Mouse (Mus musculus) liver, embryonic 14.5 days (tissue): Measurements from ENCODE around the gene Nmrk1. TPM values are rescaled to one million over a fixed set of nuclear protein-coding genes. Genes with fewer than 3 reads are reported as not detected.

Experiments used
- ATAC-seq: fragments of 200-750 bp; cut with Nextera tagmentation; 2 replicates; pipeline ENCODE4 v1.8.0; 2017; ENCODE audit warnings: moderate number of reproducible peaks, mild to moderate bottlenecking, moderate library complexity; ENCODE audit not compliant: insufficient read depth
- DNase-seq, 3 experiments: peaks; one replicate each; pipeline ENCODE4 v3.0.0-alpha.2; 2012 to 2013; ENCODE audit warnings: low read depth in 3 of 3, low spot score in 3 of 3
- H3K27ac ChIP-seq: fragments of 300-500 bp; sonication (generic); 2 replicates; pipeline ENCODE4 v1.5.1; 2014; ENCODE audit warnings: moderate library complexity, mild to moderate bottlenecking, control low read depth, inconsistent platforms
- H3K27me3 ChIP-seq: fragments of 300-500 bp; sonication (generic); 2 replicates; pipeline ENCODE4 v1.6.1; 2014; ENCODE audit warnings: mild to moderate bottlenecking, low read length, moderate library complexity; ENCODE audit not compliant: control insufficient read depth, insufficient read depth
- H3K36me3 ChIP-seq: fragments of 300-500 bp; sonication (generic); replicated peaks from 2 replicates; pipeline ENCODE4 v1.6.1; 2014; ENCODE audit warnings: low read depth; ENCODE audit not compliant: control insufficient read depth, insufficient read depth
- H3K4me1 ChIP-seq, 2 experiments: fragments of 200-500 bp in 1 of 2; fragments of 300-500 bp in 1 of 2; sonication (generic) in 1 of 2; replicated peaks; 2 replicates each; pipeline ENCODE4 v1.6.1; 2012 to 2014; ENCODE audit warnings: antibody characterized with exemption in 1 of 2, inconsistent platforms in 1 of 2, low read length in 1 of 2; ENCODE audit not compliant: control insufficient read depth in 2 of 2, insufficient read depth in 2 of 2
- H3K4me2 ChIP-seq: fragments of 300-500 bp; sonication (generic); 2 replicates; pipeline ENCODE4 v1.6.1; 2014; ENCODE audit warnings: low read depth, mild to moderate bottlenecking, control low read depth, moderate library complexity
- H3K4me3 ChIP-seq, 2 experiments: fragments of 200-500 bp in 1 of 2; fragments of 300-500 bp in 1 of 2; sonication (generic) in 1 of 2; 2 replicates each; pipeline ENCODE4 v1.5.1; 2012 to 2014; ENCODE audit warnings: low read depth in 2 of 2, low read length in 2 of 2, mild to moderate bottlenecking in 2 of 2, control low read depth in 1 of 2, inconsistent platforms in 1 of 2, moderate library complexity in 1 of 2; ENCODE audit not compliant: insufficient read depth in 1 of 2
- H3K9ac ChIP-seq: fragments of 300-500 bp; sonication (generic); replicated peaks from 2 replicates; pipeline ENCODE4 v1.6.1; 2014; ENCODE audit warnings: mild to moderate bottlenecking, control low read depth, moderate library complexity
- H3K9me3 ChIP-seq: fragments of 300-500 bp; sonication (generic); 2 replicates; pipeline ENCODE4 v1.6.1; 2016; ENCODE audit warnings: low read length, mixed read lengths; ENCODE audit not compliant: control insufficient read depth
- CTCF ChIP-seq: IDR thresholded peaks from 2 replicates; pipeline ENCODE4 v1.5.1; 2016; ENCODE audit warnings: antibody characterized with exemption, low read depth, control low read depth
- EP300 ChIP-seq: IDR thresholded peaks from 2 replicates; pipeline ENCODE4 v1.6.1; 2016; ENCODE audit warnings: antibody characterized with exemption, low read depth
- WGBS: fragments of 180-500 bp; shearing (Covaris S2); extraction: QIAGEN DNeasy Blood & Tissue Kit; methylation state at CpG from one replicate; pipeline ENCODE4 v1.1.7; 2014; ENCODE audit not compliant: insufficient replicate concordance; 5-methylcytosine and 5-hydroxymethylcytosine counted together
- polyA plus RNA-seq, 2 experiments: library from polyadenylated mRNA; depleted of rRNA in 1 of 2; stranded (reverse) in 1 of 2; unstranded in 1 of 2; fragments of >200 nt; fragmentation: Nextera tagmentation in 1 of 2; extraction: Ambion mirVana in 1 of 2; gene quantifications; 2 replicates each; pipeline versions ENCODE4 v1.2.1 to v1.2.3; 2012 to 2014

The Nmrk1 gene
- polyA plus RNA-seq, 2 experiments: 2.6 to 3.5 TPM

DNA sequence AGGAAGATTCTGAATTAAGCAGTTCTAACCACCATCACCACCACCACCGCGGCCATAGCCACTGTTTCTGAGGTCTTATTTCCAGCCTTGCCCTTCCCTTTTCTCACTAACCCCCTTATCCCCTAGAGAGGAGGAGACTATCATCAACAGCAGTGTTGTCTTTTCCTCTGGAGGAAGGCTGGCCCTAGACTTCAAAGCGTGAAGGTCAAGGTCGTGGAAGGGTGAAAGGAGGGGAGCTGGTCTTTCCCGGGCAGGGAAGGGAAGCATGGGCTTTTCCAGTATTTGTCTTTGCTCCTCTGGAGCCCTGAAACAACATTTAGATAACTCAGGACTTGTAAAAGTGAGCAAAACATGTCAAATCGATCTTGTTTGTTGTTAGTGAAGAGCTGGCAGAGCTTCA lies 22.8 kb upstream of the Nmrk1 start:
- H3K36me3 ChIP-seq: no peaks in the 10 kb centered on the region
- DNase-seq: no peak
- H3K4me3 ChIP-seq: no peak overlapping the region
- no peak for TF ChIP-seq EP300
- TF ChIP-seq CTCF: no peak
- no peaks in the 10 kb centered on the region for H3K9me3 ChIP-seq
- no peak overlapping the region for H3K9ac ChIP-seq
- no peak overlapping the region for H3K27ac ChIP-seq
- H3K27me3 ChIP-seq: no peaks in the 10 kb centered on the region
- no peak for ATAC-seq
- peaks cover 0 to 5% of the 10 kb centered on the region in 2 experiments; a peak in 2 of 4 replicates for H3K4me1 ChIP-seq
- no peak overlapping the region for H3K4me2 ChIP-seq
- WGBS: 39% methylated on average over 6 of the region's 6 CpGs

- H3K27ac ChIP-seq: no peak overlapping the region
- H3K4me1 ChIP-seq: peaks cover 0 to 6% of the 10 kb centered on the region in 2 experiments; a peak in 1 of 4 replicates
- no peak for TF ChIP-seq EP300
- no peak for TF ChIP-seq CTCF
- no peak overlapping the region for H3K9ac ChIP-seq
- no peaks in the 10 kb centered on the region for H3K27me3 ChIP-seq
- H3K4me3 ChIP-seq: no peak overlapping the region
- H3K4me2 ChIP-seq: no peak overlapping the region
- ATAC-seq (no peak), DNase-seq (no peak)
- no peaks in the 10 kb centered on the region for H3K9me3 ChIP-seq
- no peaks in the 10 kb centered on the region for H3K36me3 ChIP-seq
- WGBS: 63% methylated on average over 7 of the region's 7 CpGs
Measured at GRCm38 (mm10) chr19:18614337-18614736, 17.4 kb upstream of the Nmrk1 start.

DNA sequence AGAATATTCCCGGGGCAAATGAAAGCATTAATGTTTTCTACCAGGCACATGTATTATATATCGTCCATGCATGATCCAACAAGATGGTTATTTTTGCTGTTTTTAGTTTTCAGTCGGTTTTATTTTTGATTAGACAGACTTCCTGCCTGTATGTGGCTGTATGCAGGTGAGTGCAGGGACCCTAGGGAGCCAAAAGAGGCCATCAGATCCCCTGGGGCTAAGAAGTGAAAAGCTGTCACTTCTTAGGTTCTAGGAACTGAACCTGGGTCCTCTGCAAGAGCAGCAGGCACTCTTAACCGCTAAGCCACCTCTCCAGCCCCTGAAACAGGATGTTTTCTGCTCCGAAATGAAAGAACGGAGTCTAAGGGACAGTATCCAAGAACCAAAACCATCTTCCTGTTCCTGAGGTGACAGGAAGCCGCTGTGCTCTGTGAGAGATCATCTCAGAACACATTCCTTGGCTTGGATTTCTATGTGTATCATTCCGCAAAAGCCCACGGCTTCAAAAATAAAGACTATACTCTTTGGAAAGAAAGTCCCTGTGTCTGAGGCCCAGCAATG lies 16.0 kb upstream of the Nmrk1 start:
- H3K9me3 ChIP-seq: no peaks in the 10 kb centered on the region
- peaks cover 0 to 8% of the 10 kb centered on the region in 2 experiments; a peak in 2 of 4 replicates for H3K4me1 ChIP-seq
- WGBS: 48% methylated on average over 9 of the region's 9 CpGs
- DNase-seq (no peak), ATAC-seq (no peak)
- no peaks in the 10 kb centered on the region for H3K27me3 ChIP-seq
- no peak overlapping the region for H3K27ac ChIP-seq
- no peak overlapping the region for H3K4me2 ChIP-seq
- TF ChIP-seq EP300 (no peak), CTCF (no peak)
- H3K36me3 ChIP-seq: no peaks in the 10 kb centered on the region
- no peak overlapping the region for H3K9ac ChIP-seq
- H3K4me3 ChIP-seq: no peak overlapping the region

DNA sequence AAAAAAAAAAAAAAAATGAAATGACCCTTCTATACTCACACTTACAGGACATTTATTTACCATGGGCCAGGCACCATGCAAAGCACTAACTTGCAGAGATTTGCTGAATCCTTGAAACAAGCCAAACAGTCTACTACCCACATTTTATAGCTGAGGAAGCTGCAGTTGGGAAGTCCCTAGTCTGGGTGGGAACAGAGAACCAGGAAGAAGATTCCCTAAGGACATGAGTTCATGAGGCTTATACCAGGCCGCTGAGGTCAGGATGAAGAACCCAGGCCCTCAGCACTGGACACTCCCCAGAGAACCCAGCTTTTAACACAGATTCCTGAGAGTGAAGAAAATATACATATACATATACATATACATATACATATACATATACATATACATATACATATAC lies 14.2 kb upstream of the Nmrk1 start:
- H3K9me3 ChIP-seq: no peaks in the 10 kb centered on the region
- no peak overlapping the region for H3K4me3 ChIP-seq
- no peak for DNase-seq
- no peak for ATAC-seq
- no peak overlapping the region for H3K27ac ChIP-seq
- H3K4me1 ChIP-seq: peaks cover 0 to 8% of the 10 kb centered on the region in 2 experiments; a peak in 2 of 4 replicates
- H3K4me2 ChIP-seq: no peak overlapping the region
- WGBS: 81% methylated on average over 1 of the region's 1 CpGs
- no peak overlapping the region for H3K9ac ChIP-seq
- no peak for TF ChIP-seq EP300
- TF ChIP-seq CTCF: no peak
- H3K27me3 ChIP-seq: no peaks in the 10 kb centered on the region
- no peaks in the 10 kb centered on the region for H3K36me3 ChIP-seq

DNA sequence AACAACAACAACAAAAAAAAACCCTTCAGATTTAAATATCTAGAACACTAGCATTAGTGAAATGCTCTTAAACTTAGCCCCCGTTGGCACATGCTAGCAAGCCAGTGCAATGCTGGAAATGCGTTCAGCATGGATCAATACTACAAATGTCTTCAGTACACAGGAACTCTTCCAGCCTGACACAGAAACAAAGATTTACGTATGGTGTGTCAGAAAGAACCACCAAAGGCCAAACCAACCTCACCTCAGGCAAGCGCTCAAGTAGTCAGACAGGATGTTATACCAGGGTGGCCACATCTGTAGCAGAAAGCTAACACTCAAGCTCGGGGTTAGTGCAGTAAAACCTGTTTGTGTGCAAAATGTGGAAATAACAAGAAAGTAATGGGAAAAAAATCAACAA lies 12.7 kb upstream of the Nmrk1 start:
- 59% methylated on average over 5 of the region's 5 CpGs for WGBS
- Histone ChIP-seq H3K9me3 (no peaks in the 10 kb centered on the region), H3K4me2 (no peak overlapping the region), H3K27me3 (no peaks in the 10 kb centered on the region), H3K4me3 (no peak overlapping the region), H3K4me1 (peaks cover 0 to 8% of the 10 kb centered on the region in 2 experiments; a peak in 2 of 4 replicates), H3K9ac (no peak overlapping the region), H3K36me3 (no peaks in the 10 kb centered on the region), H3K27ac (no peak overlapping the region)
- no peak for ATAC-seq
- TF ChIP-seq CTCF (no peak), EP300 (no peak)
- no peak for DNase-seq
